Mouse (Mus musculus) MEL (cell line): ENCODE results near the gene Pdlim5. TPM values are rescaled to one million over a fixed set of nuclear protein-coding genes. Genes with fewer than 3 reads are reported as not detected.

Experiments
- DNase-seq: peaks from one replicate; pipeline ENCODE4 v3.0.0; 2011; ENCODE audit warnings: low read depth, low spot score
- H3K27ac ChIP-seq: 2 replicates; pipeline ENCODE4 v1.5.1; 2012; ENCODE audit warnings: low read depth, mild to moderate bottlenecking, control low read depth, low read length, moderate library complexity; ENCODE audit not compliant: control insufficient read depth
- H3K27me3 ChIP-seq, 2 experiments: fragments of 150-350 bp in 1 of 2; sonication (generic) in 1 of 2; 2 replicates each; pipeline ENCODE4 v1.6.1; 2012; ENCODE audit warnings: low read length in 2 of 2, mild to moderate bottlenecking in 2 of 2, improper control_type of control experiment in 1 of 2, moderate library complexity in 1 of 2; ENCODE audit not compliant: insufficient read depth in 2 of 2, control insufficient read depth in 1 of 2
- H3K36me3 ChIP-seq, 2 experiments: 2 replicates each; pipeline ENCODE4 v1.6.1; 2012 to 2014; ENCODE audit warnings: low read length in 2 of 2, improper control_type of control experiment in 1 of 2, inconsistent platforms in 1 of 2, mild to moderate bottlenecking in 1 of 2; ENCODE audit not compliant: insufficient read depth in 2 of 2, control insufficient read depth in 1 of 2
- H3K4me1 ChIP-seq, 2 experiments: fragments of 150-350 bp in 1 of 2; sonication (generic) in 1 of 2; 2 replicates each; pipeline ENCODE4 v1.6.1; 2012; ENCODE audit warnings: low read length in 2 of 2, improper control_type of control experiment in 1 of 2, mild to moderate bottlenecking in 1 of 2; ENCODE audit not compliant: insufficient read depth in 2 of 2, control insufficient read depth in 1 of 2
- H3K4me3 ChIP-seq, 2 experiments: fragments of 150-350 bp in 1 of 2; sonication (generic) in 1 of 2; 2 replicates each; pipeline ENCODE4 v1.5.1; 2012; ENCODE audit warnings: low read depth in 2 of 2, low read length in 2 of 2, mild to moderate bottlenecking in 2 of 2, moderate library complexity in 2 of 2, control low read depth in 1 of 2, improper control_type of control experiment in 1 of 2; ENCODE audit not compliant: control insufficient read depth in 1 of 2, insufficient read depth in 1 of 2
- H3K79me2 ChIP-seq: 2 replicates; pipeline ENCODE4 v1.6.1; 2012; ENCODE audit warnings: mild to moderate bottlenecking, low read length, moderate library complexity; ENCODE audit not compliant: control insufficient read depth, poor library complexity, insufficient read depth
- H3K9ac ChIP-seq: 2 replicates; pipeline ENCODE4 v1.6.1; 2012; ENCODE audit warnings: low read depth, mild to moderate bottlenecking, control low read depth, low read length, moderate library complexity; ENCODE audit not compliant: control insufficient read depth, poor library complexity, severe bottlenecking
- H3K9me3 ChIP-seq: fragments of 150-350 bp; sonication (generic); replicated peaks from 2 replicates; pipeline ENCODE4 v1.6.1; 2012; ENCODE audit warnings: mild to moderate bottlenecking, low read length, improper control_type of control experiment, moderate library complexity; ENCODE audit not compliant: insufficient read depth
- BHLHE40 ChIP-seq: IDR thresholded peaks from 2 replicates; pipeline ENCODE4 v1.6.1; 2012; ENCODE audit warnings: low read depth, mild to moderate bottlenecking, inconsistent platforms, low read length, improper control_type of control experiment, borderline replicate concordance
- CHD1 ChIP-seq: IDR thresholded peaks from 2 replicates; pipeline ENCODE4 v1.6.1; 2012; ENCODE audit warnings: low read depth, mild to moderate bottlenecking, inconsistent platforms, low read length, improper control_type of control experiment
- CHD2 ChIP-seq: IDR thresholded peaks from 2 replicates; pipeline ENCODE4 v1.6.1; 2011; ENCODE audit warnings: low read length, improper control_type of control experiment
- CTCF ChIP-seq, 3 experiments: IDR thresholded peaks in 2 of 3; conservative IDR thresholded peaks in 1 of 3; 2 replicates each; pipeline ENCODE4 v1.5.1; 2011 to 2012; ENCODE audit warnings: low read length in 3 of 3, low read depth in 2 of 3, mild to moderate bottlenecking in 2 of 3, improper control_type of control experiment in 1 of 3, inconsistent platforms in 1 of 3, mixed read lengths in 1 of 3, moderate library complexity in 1 of 3; ENCODE audit not compliant: control insufficient read depth in 1 of 3, insufficient read depth in 1 of 3, poor library complexity in 1 of 3, severe bottlenecking in 1 of 3
- E2F4 ChIP-seq: IDR thresholded peaks from 2 replicates; pipeline ENCODE4 v1.6.1; 2011; ENCODE audit warnings: low read depth, low read length, improper control_type of control experiment, borderline replicate concordance
- EP300 ChIP-seq, 2 experiments: IDR thresholded peaks; 2 replicates each; pipeline ENCODE4 v1.6.1; 2011; ENCODE audit warnings: improper control_type of control experiment in 2 of 2, low read length in 2 of 2, low read depth in 1 of 2, mild to moderate bottlenecking in 1 of 2
- ETS1 ChIP-seq: IDR thresholded peaks from 2 replicates; pipeline ENCODE4 v1.6.1; 2012; ENCODE audit warnings: low read depth, mild to moderate bottlenecking, inconsistent platforms, low read length, improper control_type of control experiment, moderate library complexity
- GABPA ChIP-seq: IDR thresholded peaks from 2 replicates; pipeline ENCODE4 v1.6.1; 2012; ENCODE audit warnings: low read depth, mild to moderate bottlenecking, inconsistent platforms, low read length, improper control_type of control experiment, moderate library complexity
- JUND ChIP-seq: IDR thresholded peaks from 2 replicates; pipeline ENCODE4 v1.6.1; 2011; ENCODE audit warnings: low read depth, mild to moderate bottlenecking, improper control_type of control experiment, low read length
- MAX ChIP-seq: IDR thresholded peaks from 2 replicates; pipeline ENCODE4 v1.6.1; 2011; ENCODE audit warnings: low read length, improper control_type of control experiment
- MEF2A ChIP-seq: IDR thresholded peaks from 2 replicates; pipeline ENCODE4 v1.6.1; 2014; ENCODE audit warnings: low read depth, mild to moderate bottlenecking, inconsistent platforms, low read length, improper control_type of control experiment; ENCODE audit not compliant: poor library complexity, insufficient replicate concordance, severe bottlenecking; ENCODE audit errors: extremely low read depth
- MXI1 ChIP-seq: IDR thresholded peaks from 2 replicates; pipeline ENCODE4 v1.6.1; 2011; ENCODE audit warnings: mild to moderate bottlenecking, low read depth, low read length, improper control_type of control experiment
- MYB ChIP-seq: IDR thresholded peaks from 2 replicates; pipeline ENCODE4 v1.6.1; 2011; ENCODE audit warnings: mild to moderate bottlenecking, low read depth, low read length, improper control_type of control experiment
- MYC ChIP-seq: IDR thresholded peaks from 2 replicates; pipeline ENCODE4 v1.6.1; 2011; ENCODE audit warnings: low read depth, mild to moderate bottlenecking, low read length, improper control_type of control experiment, moderate library complexity
- NELFE ChIP-seq: IDR thresholded peaks from 2 replicates; pipeline ENCODE4 v1.6.1; 2011; ENCODE audit warnings: low read depth, low read length, improper control_type of control experiment
- POLR2AphosphoS2 ChIP-seq: IDR thresholded peaks from 2 replicates; pipeline ENCODE4 v1.6.1; 2011; ENCODE audit warnings: low read length, improper control_type of control experiment
- POLR2AphosphoS5 ChIP-seq: IDR thresholded peaks from 2 replicates; pipeline ENCODE4 v1.6.1; 2012; ENCODE audit warnings: low read depth, borderline replicate concordance, mild to moderate bottlenecking, inconsistent platforms, low read length, moderate library complexity, mixed read lengths
- RAD21 ChIP-seq: IDR thresholded peaks from 2 replicates; pipeline ENCODE4 v1.6.1; 2011; ENCODE audit warnings: mild to moderate bottlenecking, low read depth, low read length, improper control_type of control experiment
- SMC3 ChIP-seq: IDR thresholded peaks from 2 replicates; pipeline ENCODE4 v1.6.1; 2011; ENCODE audit warnings: low read depth, low read length, improper control_type of control experiment
- TAL1 ChIP-seq: IDR thresholded peaks from 2 replicates; pipeline ENCODE4 v1.6.1; 2012; ENCODE audit warnings: mild to moderate bottlenecking, inconsistent platforms, low read length, moderate library complexity, mixed read lengths
- UBTF ChIP-seq: IDR thresholded peaks from 2 replicates; pipeline ENCODE4 v1.6.1; 2012; ENCODE audit warnings: low read depth, mild to moderate bottlenecking, inconsistent platforms, low read length, improper control_type of control experiment, moderate library complexity, borderline replicate concordance; ENCODE audit not compliant: insufficient read depth
- ZC3H11A ChIP-seq: IDR thresholded peaks from 2 replicates; pipeline ENCODE4 v1.6.1; 2012; ENCODE audit warnings: low read depth, mild to moderate bottlenecking, inconsistent platforms, low read length, improper control_type of control experiment
- ZKSCAN1 ChIP-seq: IDR thresholded peaks from 2 replicates; pipeline ENCODE4 v1.6.1; 2012; ENCODE audit warnings: low read depth, mild to moderate bottlenecking, inconsistent platforms, low read length, improper control_type of control experiment, moderate library complexity
- polyA plus RNA-seq, 2 experiments: library from polyadenylated mRNA; stranded (reverse) in 1 of 2; unstranded in 1 of 2; fragments of >175 nt in 1 of 2; fragments of >200 nt in 1 of 2; gene quantifications; 2 replicates each; pipeline versions ENCODE4 v1.2.1 to v1.2.4; 2012; ENCODE audit warnings: low replicate concordance in 2 of 2, low read depth in 1 of 2; ENCODE audit not compliant: insufficient read length in 2 of 2, insufficient read depth in 1 of 2, missing spikeins in 1 of 2
- total RNA-seq: library from RNA; depleted of rRNA; stranded (reverse); fragments of 300-350 nt; gene quantifications from 2 replicates; pipeline ENCODE4 v1.2.3, GENCODE M21; 2012

The Pdlim5 gene
- total and polyA plus RNA-seq, 3 experiments: 8.7 to 9.9 TPM; not detected in 1

- Histone ChIP-seq H3K36me3 (no peaks in the 10 kb centered on the region), H3K79me2 (no peaks in the 10 kb centered on the region), H3K27ac (no peak overlapping the region), H3K4me3 (no peak overlapping the region), H3K9ac (no peak overlapping the region), H3K9me3 (no peaks in the 10 kb centered on the region), H3K27me3 (peaks cover 0 to 2% of the 10 kb centered on the region in 2 experiments; a peak in 3 of 4 replicates), H3K4me1 (no peaks in the 10 kb centered on the region)
- DNase-seq: no peak
- TF ChIP-seq MEF2A: no peak
- no peak for TF ChIP-seq SMC3
- TF ChIP-seq ZKSCAN1: no peak
- TF ChIP-seq CHD2: no peak
- TF ChIP-seq NELFE: no peak
- TF ChIP-seq ETS1: no peak
- TF ChIP-seq MYC: no peak
- no peak for TF ChIP-seq EP300 (IDR thresholded peaks at IDR 0.05; ENCODE audit: low read depth in 1 of 2, low read length in 2 of 2)
- no peak for TF ChIP-seq POLR2AphosphoS5
- TF ChIP-seq MYB: no peak
- TF ChIP-seq POLR2AphosphoS2: no peak
- TF ChIP-seq GABPA: no peak
- TF ChIP-seq ZC3H11A: no peak
These were observed 28.6 kb upstream of the Pdlim5 start for GRCm38 (mm10) chr3:142424134-142424533.

- TF ChIP-seq UBTF (no peak), SMC3 (no peak), MAX (no peak), RAD21 (no peak), MXI1 (no peak), ZC3H11A (no peak), EP300 (IDR thresholded peaks at IDR 0.05; ENCODE audit: low read depth in 1 of 2, low read length in 2 of 2) (no peak), CTCF (IDR thresholded peaks at IDR 0.05 in 2 of 3, conservative IDR thresholded peaks at IDR 0.05 in 1 of 3; ENCODE audit: control insufficient read depth in 1 of 3, insufficient read depth in 1 of 3, low read depth in 2 of 3, low read length in 3 of 3, poor library complexity in 1 of 3, severe bottlenecking in 1 of 3) (no peak), POLR2AphosphoS2 (no peak), MYC (no peak), POLR2AphosphoS5 (no peak), BHLHE40 (no peak), CHD1 (no peak), GABPA (no peak), TAL1 (no peak), E2F4 (no peak), MEF2A (no peak), JUND (no peak), ZKSCAN1 (no peak)
- DNase-seq: no peak
- H3K27me3 ChIP-seq: peaks cover 0 to 2% of the 10 kb centered on the region in 2 experiments; a peak in 3 of 4 replicates
These were observed 28.0 kb upstream of the Pdlim5 start for GRCm38 (mm10) chr3:142423501-142423917.

More at GRCm38 (mm10) chr3:142423501-142423917, 28.0 kb upstream of the Pdlim5 start:
- Histone ChIP-seq H3K36me3 (no peaks in the 10 kb centered on the region), H3K4me3 (no peak overlapping the region), H3K4me1 (no peaks in the 10 kb centered on the region), H3K79me2 (no peaks in the 10 kb centered on the region), H3K9me3 (no peaks in the 10 kb centered on the region), H3K9ac (no peak overlapping the region), H3K27ac (no peak overlapping the region)
